In the genomic region with DNA sequence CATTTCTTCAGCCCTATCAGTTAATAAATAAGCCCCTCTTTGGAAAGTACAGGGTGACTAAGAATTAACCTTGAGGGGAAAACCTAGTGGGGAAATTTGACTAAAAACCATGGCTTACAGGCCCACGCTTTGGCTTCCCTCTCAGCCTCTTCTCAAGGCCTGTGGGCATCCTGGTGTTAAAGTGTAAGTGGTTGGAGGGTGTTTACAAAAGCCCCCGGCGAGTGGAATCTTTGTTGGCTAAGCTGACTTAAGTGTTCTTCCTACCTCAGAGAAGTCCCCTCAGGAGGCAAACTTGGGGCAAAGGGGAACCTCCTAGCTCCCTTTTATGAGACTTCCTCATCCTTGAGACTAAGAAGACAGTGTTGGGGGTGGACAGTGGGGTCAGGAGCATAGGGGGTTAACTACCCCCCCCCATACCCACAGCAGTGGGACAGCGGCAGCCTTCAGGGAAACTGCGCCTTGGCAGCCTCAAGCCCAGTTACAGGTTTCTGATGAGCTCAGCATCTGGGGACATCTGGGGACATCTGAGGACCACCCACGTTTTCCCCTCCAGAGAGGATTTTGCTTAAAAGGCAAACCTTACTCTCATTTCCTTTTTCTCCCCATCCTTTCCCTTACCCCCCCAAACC, we compare ENCODE assay signal across 20 mouse cellular contexts. TPM values are rescaled to one million over a fixed set of nuclear protein-coding genes. Genes with fewer than 3 reads are reported as not detected.
DNase-seq lines count a peak whose midpoint lies in the region; ATAC-seq and TF ChIP-seq lines count a peak whose summit lies in the region.
"Had no signal": no experiment of that assay in that cellular context is flagged by ENCODE, and none has a peak within 500 bp of the region (broad histone marks: within the 10 kb centered on the region; RNA-seq: fewer than 3 reads in every experiment).

No protein-coding gene starts in this region.

- no peaks in the 10 kb centered on the region for H3K27me3 ChIP-seq in spleen, adult 2 months (ENCODE audit: control insufficient read depth, insufficient read depth, low read length)
- H3K27me3 ChIP-seq in forebrain, postnatal 0 days (ENCODE audit: insufficient read depth, low read length) = no peaks in the 10 kb centered on the region

- no peaks in the 10 kb centered on the region for H3K9me3 ChIP-seq in forebrain, postnatal 0 days (ENCODE audit: low read length)
- H3K9me3 ChIP-seq: embryonic facial prominence, embryonic 15.5 days; forebrain, embryonic 10.5 days; limb, embryonic 10.5 days had no signal

- intact Hi-C loops in heart, postnatal 14 days (cut with DNase I) = no loop called here

- H3K4me1 ChIP-seq in spleen, adult 2 months (ENCODE audit: control insufficient read depth, insufficient read depth, insufficient read length) = peaks cover 33% of the 10 kb centered on the region; the same call in 1 of the 2 replicates
- H3K4me1 ChIP-seq in forebrain, postnatal 0 days (ENCODE audit: insufficient read depth) = 0 out of 2 replicates have a peak, but pooled peaks cover 6% of the 10 kb centered on the region

- H3K9ac ChIP-seq in forebrain, postnatal 0 days = no peak overlapping the region
- H3K9ac ChIP-seq: embryonic facial prominence, embryonic 15.5 days; liver, postnatal 0 days had no signal

- 32% methylated on average over 6 of the region's 6 CpGs for WGBS in spleen, adult 2 months
- WGBS in macrophage (ENCODE audit: missing documents) = 30% methylated on average over 6 of the region's 6 CpGs
- WGBS in forebrain, postnatal 0 days = 64% methylated on average over 6 of the region's 6 CpGs

- no peaks in the 10 kb centered on the region for H3K79me2 ChIP-seq in macrophage (ENCODE audit: inconsistent target)

- DNase-seq in heart, adult 11 months = peak; percentile 94
- no peak for DNase-seq in heart, postnatal 14 days
- DNase-seq in spleen, adult 2 months (ENCODE audit: low read depth in 1 of 2, low spot score in 2 of 2) = no peak
- no peak for DNase-seq in spleen, postnatal 36 days (ENCODE audit: low spot score in 2 of 2)
- DNase-seq in cerebellum, adult 11-12 months = no peak
- no peak for DNase-seq in forebrain, postnatal 0 days
- no peak for DNase-seq in thymus, postnatal 0 days (ENCODE audit: low spot score)
- DNase-seq: cerebellum, postnatal 10 days; heart, postnatal 4 days; kidney, adult 2 months; kidney, postnatal 36 days; liver, postnatal 0 days; retina, postnatal 1 day; thymus, postnatal 36 days had no signal

- no peaks in the 10 kb centered on the region for H3K36me3 ChIP-seq in spleen, adult 2 months (ENCODE audit: control insufficient read depth, insufficient read depth, low read length)
- no peaks in the 10 kb centered on the region for H3K36me3 ChIP-seq in macrophage (ENCODE audit: inconsistent target)
- H3K36me3 ChIP-seq in forebrain, postnatal 0 days (ENCODE audit: insufficient read depth) = no peaks in the 10 kb centered on the region
- H3K36me3 ChIP-seq: embryonic facial prominence, embryonic 15.5 days; forebrain, embryonic 10.5 days; limb, embryonic 10.5 days had no signal

- H3K27ac ChIP-seq in spleen, adult 2 months (ENCODE audit: insufficient read depth, low read length) = peak overlapping the region; percentile 76
- H3K27ac ChIP-seq in macrophage = peak overlapping the region; percentile 13; the same call in 1 of the 2 replicates
- no peak overlapping the region for H3K27ac ChIP-seq in forebrain, postnatal 0 days (ENCODE audit: low read depth, low read length)
- H3K27ac ChIP-seq: embryonic facial prominence, embryonic 15.5 days; forebrain, embryonic 10.5 days; heart, adult 2 months; hindbrain, postnatal 0 days; limb, embryonic 10.5 days had no signal

- no peak for TF ChIP-seq POLR2A in spleen, adult 2 months (IDR thresholded peaks at IDR 0.05; ENCODE audit: low read depth, low read length)

- no peak for ATAC-seq in forebrain, postnatal 0 days
- ATAC-seq: hindbrain, postnatal 0 days had no signal

- TF ChIP-seq CTCF in spleen, adult 2 months (IDR thresholded peaks at IDR 0.05; ENCODE audit: extremely low read depth, insufficient read depth, insufficient read length, insufficient replicate concordance) = no peak
- no peak for TF ChIP-seq CTCF in forebrain, postnatal 0 days (IDR thresholded peaks at IDR 0.05; ENCODE audit: low read depth)

- no peak overlapping the region for H3K4me3 ChIP-seq in spleen, adult 2 months (ENCODE audit: extremely low read depth, insufficient read depth, insufficient read length)
- no peak overlapping the region for H3K4me3 ChIP-seq in macrophage (ENCODE audit: inconsistent target)
- H3K4me3 ChIP-seq in forebrain, postnatal 0 days (ENCODE audit: low read depth, low read length) = no peak overlapping the region
- H3K4me3 ChIP-seq: embryonic facial prominence, embryonic 15.5 days; forebrain, embryonic 10.5 days; heart, adult 2 months; limb, embryonic 10.5 days had no signal

- no peak overlapping the region for H3K4me2 ChIP-seq in forebrain, postnatal 0 days (ENCODE audit: low read depth)
- H3K4me2 ChIP-seq: embryonic facial prominence, embryonic 15.5 days had no signal

RNA-seq across cellular contexts. Expression of a gene that starts 6.4 kb away (rescaled TPM):
- total RNA-seq in heart, postnatal 14 days (2021) = 1 to 10 TPM; 3.2 to 5.3 TPM
- 38.3 and 58.4 TPM in 2 replicates for polyA plus RNA-seq in spleen, adult 2 months (2012; rRNA removed)
- 1,000 to 10,000 TPM in 3 of 26 experiments, 100 to 1,000 TPM in 15, 10 to 100 TPM in 8; 14.6 to 1,708 (median 282) TPM for total RNA-seq in macrophage (2018; cell fraction: chromatin; rRNA removed)
- total RNA-seq in macrophage (2018; cell fraction: cytosol; rRNA removed) = 1,000 to 10,000 TPM in 4 of 26 experiments, 100 to 1,000 TPM in 17, 10 to 100 TPM in 5; 28.5 to 1,686 (median 284) TPM
- total RNA-seq in macrophage (2018; cell fraction: nucleus; rRNA removed) = 1,000 to 10,000 TPM in 8 of 26 experiments, 100 to 1,000 TPM in 13, 10 to 100 TPM in 5; 23.7 to 2,349 (median 542) TPM
- polyA plus RNA-seq in macrophage (2018) = 31.7 to 178 TPM (median 91.1 TPM) in 3 replicates
- total RNA-seq in forebrain, postnatal 0 days (2014; rRNA removed) = 19.5 and 22.7 TPM in 2 replicates
- 14.8 and 21.0 TPM in 2 replicates for polyA plus RNA-seq in forebrain, postnatal 0 days (2015; fragmentation: Nextera tagmentation; extraction: Ambion mirVana)
- polyA plus RNA-seq in thymus, postnatal 0 days (2015; fragmentation: Nextera tagmentation; extraction: Ambion mirVana) = 122 and 138 TPM in 2 replicates
